Mouse (Mus musculus): ENCODE measurements at regions not wholly inside any gene's neighbourhood (a gene's known extent, or its start where the extent isn't known, plus 50 kb on each side); places are given as distances from the start of the nearest gene placed in this dataset.

- TF ChIP-seq HCFC1 (IDR thresholded peaks at IDR 0.05; ENCODE audit: borderline replicate concordance, insufficient read depth, low read length) = no peak
- no peak for TF ChIP-seq CHD2 (IDR thresholded peaks at IDR 0.05; ENCODE audit: low read depth, low read length)
Measured at GRCm38 (mm10) chr10:96350692-96351091, 214.3 kb downstream of the Gm5426 start.

Measured in ES-E14 (cell line).